Comparison of ENCODE assay signal across 13 mouse cellular contexts in the genomic region with DNA sequence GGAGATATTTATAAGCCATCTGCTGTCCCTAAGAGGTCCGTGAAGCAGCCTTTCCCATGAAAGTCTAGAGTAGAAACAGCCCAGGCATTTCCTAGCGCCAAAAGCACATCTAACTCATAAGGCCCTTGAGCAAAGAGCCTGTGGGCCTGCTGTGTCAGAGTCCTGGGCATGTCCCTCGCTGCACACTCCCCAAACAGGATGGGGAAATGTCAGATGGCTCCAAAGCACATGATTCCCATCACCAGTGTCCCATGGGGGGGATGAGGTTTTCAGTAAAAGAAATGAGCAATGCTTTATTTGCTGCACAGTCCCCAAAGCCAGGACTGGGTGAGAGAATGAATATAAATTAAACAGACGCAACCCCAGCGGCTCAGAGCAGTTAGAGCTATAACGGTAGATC. TPM values are rescaled to one million over a fixed set of nuclear protein-coding genes. Genes with fewer than 3 reads are reported as not detected.
DNase-seq lines count a peak whose midpoint lies in the region; ATAC-seq and TF ChIP-seq lines count a peak whose summit lies in the region.
"Had no signal": no experiment of that assay in that cellular context is flagged by ENCODE, and none has a peak within 500 bp of the region (broad histone marks: within the 10 kb centered on the region; RNA-seq: fewer than 3 reads in every experiment).

No protein-coding gene starts in this region.

- DNase-seq in heart, adult 2 months, result peak; percentile 62 to 77
- peak; percentile 78 to 80 for DNase-seq in heart, postnatal 10 days
- DNase-seq in kidney, postnatal 36 days, result peak; percentile 30 to 48
- no peak for DNase-seq in right cerebral cortex, postnatal 4 days
- DNase-seq in right cerebral cortex, postnatal 14 days, result no peak
- DNase-seq in adrenal gland, postnatal 10 days, result no peak
- DNase-seq: left cerebral cortex, postnatal 4 days; right cerebral cortex, adult 18-20 months; thymus, adult 18-20 months had no signal

- H3K27ac ChIP-seq in heart, adult 2 months, result peak overlapping the region; percentile 68
- H3K27ac ChIP-seq in heart, embryonic 11.5 days (ENCODE audit: low read depth, low read length), result no peak overlapping the region
- 0 out of 2 replicates have a peak overlapping the region, but pooled peaks have one; percentile 33 for H3K27ac ChIP-seq in brown adipose tissue, adult 24 weeks (replicated peaks; ENCODE audit: low read depth, low read length)
- H3K27ac ChIP-seq: midbrain, embryonic 13.5 days had no signal

- peaks cover 5% of the 10 kb centered on the region; the same call in 1 of the 2 replicates for H3K4me1 ChIP-seq in heart, adult 2 months (ENCODE audit: control insufficient read depth, insufficient read depth, low read length)
- no peaks in the 10 kb centered on the region for H3K4me1 ChIP-seq in heart, embryonic 11.5 days (ENCODE audit: control insufficient read depth, insufficient read depth, low read length)
- 0 out of 2 replicates have a peak, but pooled peaks cover 2% of the 10 kb centered on the region for H3K4me1 ChIP-seq in brown adipose tissue, adult 24 weeks (ENCODE audit: control insufficient read depth, insufficient read depth, insufficient read length, low read length)

- no peaks in the 10 kb centered on the region for H3K79me2 ChIP-seq in heart, adult 2 months (replicated peaks; ENCODE audit: control insufficient read depth, insufficient read depth, low read length)

- 60% methylated on average over 6 of the region's 6 CpGs for WGBS in heart, adult 2 months
- WGBS in heart, embryonic 11.5 days (ENCODE audit: insufficient replicate concordance), result 80% methylated on average over 6 of the region's 6 CpGs

- H3K36me3 ChIP-seq in heart, adult 2 months (ENCODE audit: control insufficient read depth, insufficient read depth, low read length), result no peaks in the 10 kb centered on the region
- H3K36me3 ChIP-seq in heart, embryonic 11.5 days (ENCODE audit: control insufficient read depth, insufficient read depth, low read length), result no peaks in the 10 kb centered on the region
- H3K36me3 ChIP-seq: midbrain, embryonic 13.5 days had no signal

- no peak overlapping the region for H3K4me3 ChIP-seq in heart, adult 2 months
- no peak overlapping the region for H3K4me3 ChIP-seq in heart, embryonic 11.5 days (ENCODE audit: low read depth, low read length)
- no peak overlapping the region for H3K4me3 ChIP-seq in brown adipose tissue, adult 24 weeks (ENCODE audit: insufficient read depth, low read depth, low read length)
- H3K4me3 ChIP-seq: midbrain, embryonic 13.5 days had no signal

- intact Hi-C loops in heart, adult 2 months (cut with DNase I), result loop anchor here (5.0 kb wide), 1 partner anchor 44 kb away; no protein-coding TSS in a partner anchor
- intact Hi-C loops in heart, postnatal 10 days (cut with DNase I), result loop anchor here (5.0 kb wide), 2 partner anchors 44 to 51 kb away; no protein-coding TSS in a partner anchor

- no peak for TF ChIP-seq CTCF in heart, adult 2 months (IDR thresholded peaks at IDR 0.05)

- TF ChIP-seq EP300 in heart, adult 2 months (IDR thresholded peaks at IDR 0.05; ENCODE audit: insufficient read depth, low read depth, low read length), result peak; percentile 57; the same call in 1 of the 2 replicates

- 0 out of 2 replicates have a peak, but pooled peaks have one; percentile 44 for TF ChIP-seq POLR2A in heart, adult 2 months (IDR thresholded peaks at IDR 0.05; ENCODE audit: insufficient read depth, low read depth, low read length)

- no peaks in the 10 kb centered on the region for H3K9me3 ChIP-seq in heart, embryonic 11.5 days (replicated peaks; ENCODE audit: control insufficient read depth, low read length)
- H3K9me3 ChIP-seq: midbrain, embryonic 13.5 days had no signal

- H3K9ac ChIP-seq in heart, adult 2 months (ENCODE audit: low read depth, low read length), result no peak overlapping the region
- H3K9ac ChIP-seq in heart, embryonic 11.5 days (ENCODE audit: low read depth, low read length), result no peak overlapping the region
- H3K9ac ChIP-seq: midbrain, embryonic 13.5 days had no signal

- ATAC-seq in heart, embryonic 11.5 days (replicated peaks; ENCODE audit: insufficient number of reproducible peaks, low FRiP score, low TSS enrichment), result no peak
- ATAC-seq: forebrain, embryonic 14.5 days; midbrain, embryonic 13.5 days had no signal

- no peak overlapping the region for H3K4me2 ChIP-seq in heart, embryonic 11.5 days
- H3K4me2 ChIP-seq: midbrain, embryonic 13.5 days had no signal

- no peaks in the 10 kb centered on the region for H3K27me3 ChIP-seq in heart, adult 2 months (ENCODE audit: control insufficient read depth, insufficient read depth, low read length)
- no peaks in the 10 kb centered on the region for H3K27me3 ChIP-seq in heart, embryonic 11.5 days (ENCODE audit: control insufficient read depth, insufficient read depth, low read length)
- H3K27me3 ChIP-seq: midbrain, embryonic 13.5 days had no signal

RNA-seq across cellular contexts. Expression of a gene that starts 54.3 kb away (rescaled TPM):
- total RNA-seq in heart, adult 2 months (2021), result 10 to 100 TPM; 21.9 to 22.5 TPM
- 10.3 and 22.8 TPM in 2 replicates for polyA plus RNA-seq in heart, adult 2 months (2012; rRNA removed)
- polyA plus RNA-seq in heart, embryonic 11.5 days (2014; fragmentation: Nextera tagmentation; extraction: Ambion mirVana), result 10.2 and 10.7 TPM in 2 replicates
- 10.9 and 15.5 TPM in 2 replicates for polyA plus RNA-seq in brown adipose tissue, adult 24 weeks (2012; ENCODE audit: insufficient read depth, insufficient read length, missing spikeins)
- 10 to 100 TPM; 27.8 to 30.5 TPM for total RNA-seq in heart, postnatal 10 days (2021)
- total RNA-seq in adrenal gland, postnatal 10 days (2021), result 10 to 100 TPM; 23.7 to 28.7 TPM

Comparison
In these comparisons a context has a peak if more than half of its experiments do, and no peak if none do; other contexts are left out.
1. DNase-seq: peak in heart, adult 2 months (2 of 2), heart, postnatal 10 days (2 of 2) and kidney, postnatal 36 days (2 of 2); none in right cerebral cortex, postnatal 4 days (single experiment), right cerebral cortex, postnatal 14 days (single experiment) and adrenal gland, postnatal 10 days (single experiment).